Mouse (Mus musculus) spleen, postnatal 4 days (tissue): ENCODE data around the gene Cd3d.
"Not testable (repeated sequence)": the region's sequence is repeated elsewhere in the genome, so short reads cannot be mapped to it uniquely, and the experiment has no call there.

Experiments
- DNase-seq, 2 experiments: peaks; one replicate each; pipeline ENCODE4 v3.0.0; 2022; ENCODE audit warnings: low spot score in 2 of 2

Gene Cd3d

GRCm38 (mm10) chr9:44981676-44982075 lies at the start of gene Cd3d:
TSS of gene Cd3d (plus strand) at chr9:44981786.
- DNase-seq, result no peak

- DNase-seq, result no peak
These were observed 39.8 kb upstream of the Cd3d start for GRCm38 (mm10) chr9:44941756-44942155.

- DNase-seq, result no peak
These were observed 39.2 kb upstream of the Cd3d start for GRCm38 (mm10) chr9:44942421-44942820.

GRCm38 (mm10) chr9:44946185-44946695 lies 35.3 kb upstream of the Cd3d start:
- no peak for DNase-seq

- DNase-seq, result no peak
These were observed 33.8 kb upstream of the Cd3d start for GRCm38 (mm10) chr9:44947836-44948235.

- DNase-seq, result no peak
These were observed 27.2 kb upstream of the Cd3d start for GRCm38 (mm10) chr9:44954432-44954831.

- DNase-seq, result peak; percentile 98 to 99
These were observed 16.3 kb upstream of the Cd3d start, which contains the start of gene Ube4a for GRCm38 (mm10) chr9:44965126-44965832. TSS of gene Ube4a (minus strand) at chr9:44965600.

- DNase-seq, result peak in 1 of 2 experiments; percentile 64
These were observed 15.6 kb upstream of the Cd3d start for GRCm38 (mm10) chr9:44965833-44966466.

GRCm38 (mm10) chr9:44966815-44967242 lies 14.8 kb upstream of the Cd3d start:
- peak; percentile 79 to 84 for DNase-seq

- DNase-seq, result not testable (repeated sequence)
These were observed 13.8 kb upstream of the Cd3d start for GRCm38 (mm10) chr9:44967763-44968162.

GRCm38 (mm10) chr9:44969450-44969849 lies 12.1 kb upstream of the Cd3d start:
- no peak for DNase-seq

GRCm38 (mm10) chr9:44977813-44978212 lies 3.8 kb upstream of the Cd3d start:
- no peak for DNase-seq

- DNase-seq, result no peak
These were observed 1.8 kb upstream of the Cd3d start for GRCm38 (mm10) chr9:44979806-44980205.

GRCm38 (mm10) chr9:44980242-44980641 lies 1.3 kb upstream of the Cd3d start, which contains the start of gene Cd3g:
TSS of gene Cd3g (minus strand) at chr9:44980431.
- DNase-seq, result peak in 1 of 2 experiments; percentile 39

- DNase-seq, result no peak
These were observed 482 bp upstream of the Cd3d start for GRCm38 (mm10) chr9:44981104-44981503.

- no peak for DNase-seq
These were observed 495 bp downstream of the Cd3d start for GRCm38 (mm10) chr9:44982081-44982480.

- DNase-seq, result no peak
These were observed 945 bp downstream of the Cd3d start for GRCm38 (mm10) chr9:44982531-44982930.

- no peak for DNase-seq
These were observed 1.4 kb downstream of the Cd3d start for GRCm38 (mm10) chr9:44983001-44983400.

- DNase-seq, result no peak
These were observed 4.2 kb downstream of the Cd3d start for GRCm38 (mm10) chr9:44985721-44986161.

GRCm38 (mm10) chr9:44986242-44986781 lies 4.7 kb downstream of the Cd3d start:
- DNase-seq, result peak; percentile 61 to 78

GRCm38 (mm10) chr9:44986976-44987375 lies 5.4 kb downstream of the Cd3d start:
- no peak for DNase-seq

- no peak for DNase-seq
These were observed 10.2 kb downstream of the Cd3d start for GRCm38 (mm10) chr9:44991821-44992220.

GRCm38 (mm10) chr9:44992271-44992670 lies 10.7 kb downstream of the Cd3d start:
- no peak for DNase-seq
